Mouse (Mus musculus) forebrain, embryonic 14.5 days (tissue): Measurements from ENCODE around the gene Gripap1. TPM values are rescaled to one million over a fixed set of nuclear protein-coding genes. Genes with fewer than 3 reads are reported as not detected.
"Not testable (repeated sequence)": the region's sequence is repeated elsewhere in the genome, so short reads cannot be mapped to it uniquely, and the experiment has no call there.

Source experiments
- ATAC-seq: fragments of 200-750 bp; cut with Nextera tagmentation; 2 replicates; pipeline ENCODE4 v1.8.0; 2017; ENCODE audit warnings: mild to moderate bottlenecking, moderate library complexity
- DNase-seq: peaks from one replicate; pipeline ENCODE4 v3.0.0-alpha.2; 2015; ENCODE audit warnings: low spot score
- H3K27ac ChIP-seq: fragments of 300-500 bp; sonication (generic); 2 replicates; pipeline ENCODE4 v1.5.1; 2014; ENCODE audit warnings: low read depth, mild to moderate bottlenecking, control low read depth, low read length, moderate library complexity
- H3K27me3 ChIP-seq: fragments of 300-500 bp; sonication (generic); replicated peaks from 2 replicates; pipeline ENCODE4 v1.6.1; 2014; ENCODE audit warnings: low read length, control low read depth, mixed read lengths; ENCODE audit not compliant: control insufficient read depth, insufficient read depth
- H3K36me3 ChIP-seq: fragments of 300-500 bp; sonication (generic); 2 replicates; pipeline ENCODE4 v1.6.1; 2014; ENCODE audit warnings: low read length, control low read depth; ENCODE audit not compliant: control insufficient read depth, insufficient read depth
- H3K4me1 ChIP-seq: fragments of 300-500 bp; sonication (generic); 2 replicates; pipeline ENCODE4 v1.6.1; 2014; ENCODE audit warnings: antibody characterized with exemption, low read length, control low read depth; ENCODE audit not compliant: control insufficient read depth, insufficient read depth
- H3K4me2 ChIP-seq: fragments of 300-500 bp; sonication (generic); 2 replicates; pipeline ENCODE4 v1.6.1; 2014; ENCODE audit warnings: mild to moderate bottlenecking, control low read depth, low read length
- H3K4me3 ChIP-seq: fragments of 300-500 bp; sonication (generic); 2 replicates; pipeline ENCODE4 v1.5.1; 2014; ENCODE audit warnings: low read depth, low read length, control low read depth
- H3K9ac ChIP-seq: fragments of 300-500 bp; sonication (generic); 2 replicates; pipeline ENCODE4 v1.6.1; 2014; ENCODE audit warnings: mild to moderate bottlenecking, low read length, control low read depth, moderate library complexity
- H3K9me3 ChIP-seq: fragments of 300-500 bp; sonication (generic); replicated peaks from 2 replicates; pipeline ENCODE4 v1.6.1; 2016; ENCODE audit warnings: low read length, control low read depth, mixed read lengths; ENCODE audit not compliant: control insufficient read depth
- WGBS: fragments of 180-500 bp; shearing (Covaris S2); extraction: QIAGEN DNeasy Blood & Tissue Kit; methylation state at CpG from one replicate; pipeline ENCODE4 v1.1.7; 2014; 5-methylcytosine and 5-hydroxymethylcytosine counted together
- polyA plus RNA-seq: library from polyadenylated mRNA; unstranded; fragments of >200 nt; fragmentation: Nextera tagmentation; extraction: Ambion mirVana; gene quantifications from 2 replicates; pipeline ENCODE4 v1.2.1, GENCODE M21; 2014

Gripap1 gene
- polyA plus RNA-seq, 1 experiment from 2014 or later = 44.0 TPM

DNA sequence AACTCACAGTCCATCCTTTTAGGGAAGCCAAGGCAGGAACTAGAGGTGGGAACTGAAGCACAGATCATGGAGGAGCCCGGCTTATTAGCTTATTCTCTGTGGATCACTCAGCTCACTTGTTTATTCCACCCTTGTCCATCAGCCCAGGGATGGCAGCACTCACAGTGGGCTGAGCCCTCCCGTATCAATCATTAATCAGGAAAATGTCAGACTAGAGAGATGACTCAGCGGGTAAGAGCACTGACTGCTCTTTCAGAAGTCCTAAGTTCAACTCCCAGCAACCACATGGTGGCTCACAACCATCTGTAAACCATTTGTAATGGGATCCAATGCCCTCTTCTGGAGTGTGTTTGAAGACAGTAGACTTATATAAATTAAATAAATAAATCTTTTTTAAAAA, 7.8 kb downstream of the Gripap1 start:
- Histone ChIP-seq H3K4me2 (no peak overlapping the region), H3K4me3 (no peak overlapping the region), H3K27me3 (no peaks in the 10 kb centered on the region), H3K4me1 (no peaks in the 10 kb centered on the region), H3K27ac (no peak overlapping the region), H3K36me3 (peaks cover 38% of the 10 kb centered on the region), H3K9me3 (no peaks in the 10 kb centered on the region), H3K9ac (no peak overlapping the region)
- ATAC-seq = no peak
- 88% methylated on average over 3 of the region's 3 CpGs for WGBS
- DNase-seq = no peak

DNA sequence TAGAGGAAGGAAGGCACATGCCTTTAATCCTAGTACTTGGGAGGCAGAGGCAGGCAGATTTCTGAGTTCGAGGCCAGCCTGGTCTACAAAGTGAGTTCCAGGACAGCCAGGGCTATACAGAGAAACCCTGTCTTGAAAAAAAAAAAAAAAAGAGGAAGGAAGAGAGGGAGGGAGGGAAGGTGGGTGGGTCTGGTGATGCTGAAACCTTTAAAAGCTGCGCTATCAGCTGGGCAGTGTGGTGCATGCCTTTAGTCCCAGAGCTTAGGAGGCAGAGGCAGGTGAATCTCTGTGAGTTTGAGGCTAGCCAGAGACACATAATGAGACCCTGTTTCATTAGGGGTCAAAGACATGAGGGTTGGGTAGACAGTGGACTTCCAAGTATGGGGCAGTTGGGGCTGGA, 12.6 kb downstream of the Gripap1 start:
- ATAC-seq, H3K4me1 ChIP-seq, H3K27ac ChIP-seq, DNase-seq, H3K9me3 ChIP-seq, H3K4me2 ChIP-seq, H3K4me3 ChIP-seq, H3K9ac ChIP-seq, H3K27me3 ChIP-seq: not testable (repeated sequence)
- 91% methylated on average over 2 of the region's 2 CpGs for WGBS
- H3K36me3 ChIP-seq = peaks cover 49% of the 10 kb centered on the region

DNA sequence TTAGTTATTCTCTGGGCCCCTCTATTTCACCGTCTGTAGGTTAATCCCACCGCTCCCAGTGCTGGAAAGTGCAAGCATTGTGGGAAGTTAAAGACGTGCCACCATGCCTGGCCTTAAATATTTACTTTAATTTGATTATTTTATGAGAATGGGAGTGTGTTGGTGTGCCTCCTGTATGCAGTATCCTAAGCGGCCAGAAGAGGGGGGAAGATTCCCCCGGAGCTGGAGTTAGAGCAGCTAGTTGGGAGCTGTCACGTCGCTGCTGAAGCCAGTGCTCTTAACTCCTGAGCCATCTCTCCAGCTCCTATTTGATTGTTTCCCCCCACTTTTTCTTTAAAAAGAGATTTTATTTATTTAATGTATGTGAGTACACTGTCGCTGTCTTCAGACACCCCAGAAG, 25.5 kb downstream of the Gripap1 start:
- peaks cover 41% of the 10 kb centered on the region for H3K36me3 ChIP-seq
- WGBS = 61% methylated on average over 8 of the region's 8 CpGs
- not testable (repeated sequence) for ATAC-seq

DNA sequence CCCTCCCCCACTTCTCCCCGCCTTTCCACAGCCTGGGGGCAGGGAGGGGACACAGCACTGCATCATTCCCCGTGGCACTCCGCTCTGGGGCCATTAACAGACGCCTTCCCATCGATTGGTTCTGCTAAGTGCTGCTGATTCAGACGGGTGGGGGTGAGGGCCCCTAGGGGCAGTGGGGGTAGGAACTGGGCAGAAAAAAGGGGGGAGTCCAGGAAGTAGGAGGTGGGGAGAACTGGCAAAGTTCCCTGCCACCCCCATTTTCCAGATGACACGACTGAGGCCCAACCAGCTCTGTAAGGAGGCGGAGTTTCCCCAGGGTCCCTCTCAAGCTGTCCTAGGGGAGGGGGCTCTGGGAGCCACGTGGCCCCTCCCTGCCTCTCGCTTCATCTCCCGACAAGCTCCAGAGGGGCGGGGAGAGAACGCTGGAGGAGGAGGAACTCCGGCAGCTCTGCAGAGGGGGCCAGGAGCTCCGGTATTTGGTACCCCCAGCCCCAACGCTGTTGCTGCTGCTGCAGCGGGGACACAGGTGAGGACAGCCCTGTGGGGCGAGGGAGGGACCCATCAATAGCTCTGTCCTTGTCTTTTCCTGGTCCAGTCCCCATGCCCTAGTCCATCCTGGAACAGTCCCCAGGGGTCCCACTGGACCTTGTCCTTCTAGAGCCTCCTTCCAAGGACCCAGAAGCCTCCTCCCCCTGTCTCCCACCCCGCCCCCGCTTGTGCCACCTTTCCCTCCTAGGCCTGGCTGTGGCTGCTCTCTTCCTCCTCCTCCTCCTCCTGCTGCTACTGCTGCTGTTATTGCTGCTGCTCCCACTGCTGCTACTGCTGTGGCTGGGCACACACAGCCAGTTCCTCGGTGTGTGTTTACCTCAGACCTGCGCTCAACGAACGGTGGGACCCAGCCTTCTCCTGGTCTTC, 32.6 kb downstream of the Gripap1 start, which contains the start of gene Kcnd1:
Kcnd1 (plus strand) TSS at position 425 of the 915 bp plus-strand sequence.
- Histone ChIP-seq H3K36me3 (peaks cover 17% of the 10 kb centered on the region), H3K27me3 (no peaks in the 10 kb centered on the region), H3K9ac (peak within 1 kb of the TSS; percentile 54), H3K27ac (no peak within 1 kb of the TSS), H3K9me3 (no peaks in the 10 kb centered on the region), H3K4me1 (no peaks in the 10 kb centered on the region), H3K4me3 (peak within 1 kb of the TSS; percentile 23), H3K4me2 (peak within 1 kb of the TSS; percentile 44)
- peak; percentile 42 for DNase-seq
- ATAC-seq = peak; percentile 50; the same call in 1 of the 2 replicates
- WGBS = 29% methylated on average over 22 of the region's 24 CpGs

More for the DNA sequence above, 25.5 kb downstream of the Gripap1 start:
- not testable (repeated sequence) for H3K27ac ChIP-seq, H3K9ac ChIP-seq, H3K27me3 ChIP-seq, H3K4me2 ChIP-seq, H3K4me3 ChIP-seq, H3K4me1 ChIP-seq, H3K9me3 ChIP-seq
- DNase-seq = peak; percentile 12

- Histone ChIP-seq H3K9ac (no peak overlapping the region), H3K36me3 (no peaks in the 10 kb centered on the region), H3K27me3 (no peaks in the 10 kb centered on the region), H3K4me2 (no peak overlapping the region), H3K4me1 (no peaks in the 10 kb centered on the region), H3K9me3 (no peaks in the 10 kb centered on the region), H3K27ac (no peak overlapping the region), H3K4me3 (no peak overlapping the region)
- no peak for ATAC-seq
- WGBS = 94% methylated on average over 1 of the region's 1 CpGs
- DNase-seq = no peak
Measured at GRCm38 (mm10) chrX:7837146-7837545, 47.6 kb downstream of the Gripap1 start.

- no peak overlapping the region for H3K27ac ChIP-seq
- H3K9ac ChIP-seq = no peak overlapping the region
- WGBS = 31% methylated on average over 7 of the region's 7 CpGs
- H3K4me2 ChIP-seq = peak overlapping the region; percentile 39
- no peaks in the 10 kb centered on the region for H3K36me3 ChIP-seq
- DNase-seq = no peak
- H3K4me1 ChIP-seq = peaks cover 3% of the 10 kb centered on the region; the same call in 1 of the 2 replicates
- no peak for ATAC-seq
- H3K4me3 ChIP-seq = peak overlapping the region; percentile 63; the same call in 1 of the 2 replicates
- no peaks in the 10 kb centered on the region for H3K27me3 ChIP-seq
- H3K9me3 ChIP-seq = no peaks in the 10 kb centered on the region
Measured at GRCm38 (mm10) chrX:7840842-7841162, 51.2 kb downstream of the Gripap1 start.

DNA sequence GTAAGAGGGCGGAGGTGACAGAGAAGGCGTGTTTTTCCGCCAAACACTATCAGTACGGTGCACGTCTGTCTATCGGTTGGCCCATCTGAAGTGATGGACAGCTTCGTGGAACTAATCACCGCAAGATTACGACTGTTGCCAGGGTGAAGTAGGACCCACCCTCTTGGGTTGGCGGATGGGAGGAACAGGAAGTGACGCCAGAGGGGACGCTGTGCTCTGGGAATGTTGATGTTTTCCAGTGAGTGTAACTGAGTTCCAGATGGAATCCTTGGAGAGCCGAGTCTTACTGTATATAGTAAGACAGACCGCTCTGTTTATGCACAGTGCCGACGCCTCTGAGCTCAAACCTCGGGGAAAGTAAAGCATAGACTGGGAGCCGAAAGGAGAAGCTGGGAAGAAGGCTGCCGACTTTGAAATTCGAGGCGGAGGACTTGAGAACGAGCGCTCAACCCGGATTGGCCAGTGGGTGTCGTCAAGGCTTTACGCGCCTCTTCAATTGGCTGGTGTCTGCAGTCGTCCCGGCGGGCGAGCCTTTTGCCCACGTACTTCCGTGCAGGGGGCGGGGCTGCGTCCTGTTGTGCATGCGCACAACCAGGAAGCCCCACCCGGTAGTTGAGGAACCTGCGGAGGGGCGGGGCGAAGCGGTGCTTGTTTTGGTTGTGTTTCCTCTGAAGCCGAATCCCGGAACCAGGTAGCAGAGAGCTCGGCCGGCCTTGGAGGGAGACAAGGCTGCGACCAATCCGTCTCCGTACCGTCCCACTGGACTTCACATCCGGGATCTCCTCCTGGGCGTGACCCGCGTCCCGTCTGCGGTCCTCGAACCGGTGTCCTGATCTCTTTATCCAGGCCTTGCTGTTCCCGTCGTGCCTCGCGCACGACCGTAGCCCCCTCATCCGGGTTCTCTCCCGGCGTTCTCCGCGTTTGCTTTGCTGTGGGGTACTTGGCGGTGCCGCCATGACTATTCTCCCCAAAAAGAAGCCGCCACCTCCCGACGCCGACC, 51.9 kb downstream of the Gripap1 start, which contains the start of gene Otud5:
Otud5 (plus strand) TSS at position 202 of the 1,000 bp plus-strand sequence.
- peak; percentile 99 for ATAC-seq
- Histone ChIP-seq H3K27me3 (no peaks in the 10 kb centered on the region), H3K9ac (peak within 1 kb of the TSS; percentile 78), H3K9me3 (no peaks in the 10 kb centered on the region), H3K4me3 (peak within 1 kb of the TSS; percentile 63), H3K4me2 (peak within 1 kb of the TSS; percentile 63), H3K27ac (peak within 1 kb of the TSS; percentile 89), H3K4me1 (peaks cover 3% of the 10 kb centered on the region; the same call in 1 of the 2 replicates), H3K36me3 (no peaks in the 10 kb centered on the region)
- peak; percentile 97 for DNase-seq
- WGBS = 29% methylated on average over 74 of the region's 74 CpGs

GRCm38 (mm10) chrX:7842318-7842717, 52.8 kb downstream of the Gripap1 start:
- Histone ChIP-seq H3K9me3 (no peaks in the 10 kb centered on the region), H3K4me3 (peak overlapping the region; percentile 63), H3K4me1 (peaks cover 3% of the 10 kb centered on the region; the same call in 1 of the 2 replicates), H3K36me3 (no peaks in the 10 kb centered on the region), H3K4me2 (peak overlapping the region; percentile 63), H3K27ac (peak overlapping the region; percentile 89), H3K27me3 (no peaks in the 10 kb centered on the region), H3K9ac (peak overlapping the region; percentile 78)
- DNase-seq (no peak), ATAC-seq (no peak)
- WGBS = 37% methylated on average over 41 of the region's 42 CpGs
